Mouse (Mus musculus): ENCODE results near the gene Serbp1. TPM values are rescaled to one million over a fixed set of nuclear protein-coding genes. Genes with fewer than 3 reads are reported as not detected.

The Serbp1 gene
- polyA plus RNA-seq, 1 experiment from 2014 or later, result 501 TPM

GRCm38 (mm10) chr6:67236491-67237234 lies 1.3 kb upstream of the Serbp1 start:
- no peaks in the 10 kb centered on the region for H3K36me3 ChIP-seq
- peaks cover 4% of the 10 kb centered on the region; the same call in 1 of the 2 replicates for H3K4me1 ChIP-seq (replicated peaks)
- 84% methylated on average over 7 of the region's 7 CpGs for WGBS
- no peaks in the 10 kb centered on the region for H3K9me3 ChIP-seq
- ATAC-seq (ENCODE audit: insufficient number of reproducible peaks, insufficient read depth, low FRiP score, low TSS enrichment, low read depth), result no peak
- no peak overlapping the region for H3K4me3 ChIP-seq (replicated peaks)
- H3K4me2 ChIP-seq, result no peak overlapping the region
- H3K27ac ChIP-seq, result no peak overlapping the region
- H3K9ac ChIP-seq (replicated peaks), result no peak overlapping the region
- no peaks in the 10 kb centered on the region for H3K27me3 ChIP-seq

GRCm38 (mm10) chr6:67241263-67241662 lies 3.3 kb downstream of the Serbp1 start:
- H3K9me3 ChIP-seq, result no peaks in the 10 kb centered on the region
- no peak overlapping the region for H3K27ac ChIP-seq
- H3K4me1 ChIP-seq (replicated peaks), result no peaks in the 10 kb centered on the region
- H3K27me3 ChIP-seq, result no peaks in the 10 kb centered on the region
- no peak for ATAC-seq (ENCODE audit: insufficient number of reproducible peaks, insufficient read depth, low FRiP score, low TSS enrichment, low read depth)
- H3K36me3 ChIP-seq, result no peaks in the 10 kb centered on the region
- H3K9ac ChIP-seq (replicated peaks), result no peak overlapping the region
- H3K4me2 ChIP-seq, result no peak overlapping the region
- 93% methylated on average over 3 of the region's 3 CpGs for WGBS
- no peak overlapping the region for H3K4me3 ChIP-seq (replicated peaks)

- Histone ChIP-seq H3K9me3 (no peaks in the 10 kb centered on the region), H3K9ac (replicated peaks) (no peak overlapping the region), H3K4me2 (no peak overlapping the region), H3K4me1 (replicated peaks) (no peaks in the 10 kb centered on the region), H3K36me3 (no peaks in the 10 kb centered on the region), H3K27me3 (no peaks in the 10 kb centered on the region), H3K27ac (no peak overlapping the region), H3K4me3 (replicated peaks) (no peak overlapping the region)
- ATAC-seq (ENCODE audit: insufficient number of reproducible peaks, insufficient read depth, low FRiP score, low TSS enrichment, low read depth), result no peak
- 91% methylated on average over 7 of the region's 7 CpGs for WGBS
Measured at GRCm38 (mm10) chr6:67243765-67244420, 5.9 kb downstream of the Serbp1 start.

- 88% methylated on average over 5 of the region's 5 CpGs for WGBS
Measured at GRCm38 (mm10) chr6:67244451-67244850, 6.5 kb downstream of the Serbp1 start.

GRCm38 (mm10) chr6:67251095-67251494 lies 13.1 kb downstream of the Serbp1 start:
- Histone ChIP-seq H3K27ac (no peak overlapping the region), H3K27me3 (no peaks in the 10 kb centered on the region), H3K4me2 (no peak overlapping the region), H3K4me3 (replicated peaks) (no peak overlapping the region), H3K36me3 (no peaks in the 10 kb centered on the region), H3K9ac (replicated peaks) (no peak overlapping the region), H3K4me1 (replicated peaks) (no peaks in the 10 kb centered on the region), H3K9me3 (no peaks in the 10 kb centered on the region)
- no peak for ATAC-seq (ENCODE audit: insufficient number of reproducible peaks, insufficient read depth, low FRiP score, low TSS enrichment, low read depth)
- WGBS, result 82% methylated on average over 4 of the region's 4 CpGs

More at GRCm38 (mm10) chr6:67244451-67244850, 6.5 kb downstream of the Serbp1 start:
- H3K27me3 ChIP-seq, result no peaks in the 10 kb centered on the region
- no peak overlapping the region for H3K4me2 ChIP-seq
- no peak for ATAC-seq (ENCODE audit: insufficient number of reproducible peaks, insufficient read depth, low FRiP score, low TSS enrichment, low read depth)
- no peaks in the 10 kb centered on the region for H3K36me3 ChIP-seq
- no peaks in the 10 kb centered on the region for H3K4me1 ChIP-seq (replicated peaks)
- H3K9me3 ChIP-seq, result no peaks in the 10 kb centered on the region
- H3K4me3 ChIP-seq (replicated peaks), result no peak overlapping the region
- no peak overlapping the region for H3K27ac ChIP-seq
- no peak overlapping the region for H3K9ac ChIP-seq (replicated peaks)

GRCm38 (mm10) chr6:67264935-67265334 lies 27.0 kb downstream of the Serbp1 start:
- Histone ChIP-seq H3K9ac (replicated peaks) (no peak overlapping the region), H3K4me2 (no peak overlapping the region), H3K27me3 (no peaks in the 10 kb centered on the region), H3K36me3 (no peaks in the 10 kb centered on the region), H3K9me3 (no peaks in the 10 kb centered on the region), H3K4me1 (replicated peaks) (peaks cover 6% of the 10 kb centered on the region; the same call in 1 of the 2 replicates), H3K4me3 (replicated peaks) (no peak overlapping the region), H3K27ac (no peak overlapping the region)
- WGBS, result 84% methylated on average over 7 of the region's 7 CpGs
- no peak for ATAC-seq (ENCODE audit: insufficient number of reproducible peaks, insufficient read depth, low FRiP score, low TSS enrichment, low read depth)

GRCm38 (mm10) chr6:67266159-67266657 lies 28.2 kb downstream of the Serbp1 start:
- H3K9ac ChIP-seq (replicated peaks), result peak overlapping the region; percentile 48
- H3K27ac ChIP-seq, result peak overlapping the region; percentile 91; the same call in 1 of the 2 replicates
- no peaks in the 10 kb centered on the region for H3K9me3 ChIP-seq
- no peaks in the 10 kb centered on the region for H3K27me3 ChIP-seq
- H3K4me3 ChIP-seq (replicated peaks), result peak overlapping the region; percentile 100
- WGBS, result under 1% methylated on average over 23 of the region's 23 CpGs
- peak overlapping the region; percentile 67 for H3K4me2 ChIP-seq
- no peaks in the 10 kb centered on the region for H3K36me3 ChIP-seq
- ATAC-seq (ENCODE audit: insufficient number of reproducible peaks, insufficient read depth, low FRiP score, low TSS enrichment, low read depth), result peak; percentile 83; the same call in 1 of the 2 replicates
- peaks cover 8% of the 10 kb centered on the region; the same call in 1 of the 2 replicates for H3K4me1 ChIP-seq (replicated peaks)

- WGBS, result under 1% methylated on average over 68 of the region's 68 CpGs
Measured at GRCm38 (mm10) chr6:67266664-67267407, 28.9 kb downstream of the Serbp1 start.

GRCm38 (mm10) chr6:67267408-67268244 lies 29.6 kb downstream of the Serbp1 start:
- 0 out of 2 replicates have a peak, but pooled peaks have one; percentile 2 for ATAC-seq (ENCODE audit: insufficient number of reproducible peaks, insufficient read depth, low FRiP score, low TSS enrichment, low read depth)
- Histone ChIP-seq H3K27ac (peak overlapping the region; percentile 91), H3K27me3 (no peaks in the 10 kb centered on the region), H3K4me3 (replicated peaks) (peak overlapping the region; percentile 100), H3K9me3 (no peaks in the 10 kb centered on the region), H3K36me3 (peaks cover 11% of the 10 kb centered on the region), H3K9ac (replicated peaks) (peak overlapping the region; percentile 99), H3K4me2 (peak overlapping the region; percentile 76), H3K4me1 (replicated peaks) (peaks cover 8% of the 10 kb centered on the region; the same call in 1 of the 2 replicates)
- under 1% methylated on average over 65 of the region's 65 CpGs for WGBS

More at GRCm38 (mm10) chr6:67266664-67267407, 28.9 kb downstream of the Serbp1 start:
- ATAC-seq (ENCODE audit: insufficient number of reproducible peaks, insufficient read depth, low FRiP score, low TSS enrichment, low read depth), result peak; percentile 100
- H3K9ac ChIP-seq (replicated peaks), result peak overlapping the region; percentile 99
- H3K36me3 ChIP-seq, result peaks cover 5% of the 10 kb centered on the region
- H3K27me3 ChIP-seq, result no peaks in the 10 kb centered on the region
- H3K4me3 ChIP-seq (replicated peaks), result peak overlapping the region; percentile 100
- H3K4me2 ChIP-seq, result peak overlapping the region; percentile 76
- H3K27ac ChIP-seq, result peak overlapping the region; percentile 91
- H3K4me1 ChIP-seq (replicated peaks), result peaks cover 8% of the 10 kb centered on the region; the same call in 1 of the 2 replicates
- no peaks in the 10 kb centered on the region for H3K9me3 ChIP-seq

GRCm38 (mm10) chr6:67268245-67268612 lies 30.3 kb downstream of the Serbp1 start:
- H3K36me3 ChIP-seq, result peaks cover 16% of the 10 kb centered on the region
- H3K9ac ChIP-seq (replicated peaks), result peak overlapping the region; percentile 99
- no peaks in the 10 kb centered on the region for H3K9me3 ChIP-seq
- no peaks in the 10 kb centered on the region for H3K27me3 ChIP-seq
- peak overlapping the region; percentile 100 for H3K4me3 ChIP-seq (replicated peaks)
- peaks cover 8% of the 10 kb centered on the region; the same call in 1 of the 2 replicates for H3K4me1 ChIP-seq (replicated peaks)
- H3K4me2 ChIP-seq, result peak overlapping the region; percentile 76
- no peak for ATAC-seq (ENCODE audit: insufficient number of reproducible peaks, insufficient read depth, low FRiP score, low TSS enrichment, low read depth)
- H3K27ac ChIP-seq, result no peak overlapping the region
- 1% methylated on average over 2 of the region's 2 CpGs for WGBS

Measured in limb, embryonic 12.5 days (tissue).